Mouse (Mus musculus) thymus, postnatal 4 days (tissue): ENCODE results near the gene Mettl21a.
"Not testable (repeated sequence)": the region's sequence is repeated elsewhere in the genome, so short reads cannot be mapped to it uniquely, and the experiment has no call there.

Experiments used
- DNase-seq: peaks from one replicate; pipeline ENCODE4 v3.0.0; 2021

Mettl21a gene

DNA sequence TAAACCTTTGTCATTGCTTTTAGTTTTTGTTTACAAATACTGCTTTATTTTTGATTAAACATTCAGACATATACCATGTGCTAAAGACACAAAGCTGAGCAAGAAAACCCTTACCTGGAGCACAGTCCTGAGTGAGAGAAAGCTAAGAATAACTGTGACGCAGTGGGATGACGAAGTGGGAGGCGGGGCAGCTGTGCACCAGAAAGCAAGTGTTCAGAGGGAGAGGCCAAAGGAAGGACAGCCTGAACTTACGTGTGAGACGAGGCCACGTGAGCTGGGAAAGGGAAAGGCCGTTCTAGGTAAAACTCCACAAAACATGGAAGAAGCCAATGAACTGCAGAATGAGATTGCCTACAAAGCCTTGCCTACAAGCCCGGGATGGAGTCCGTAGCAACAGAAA, 7.1 kb downstream of the Mettl21a start:
- no peak for DNase-seq

DNA sequence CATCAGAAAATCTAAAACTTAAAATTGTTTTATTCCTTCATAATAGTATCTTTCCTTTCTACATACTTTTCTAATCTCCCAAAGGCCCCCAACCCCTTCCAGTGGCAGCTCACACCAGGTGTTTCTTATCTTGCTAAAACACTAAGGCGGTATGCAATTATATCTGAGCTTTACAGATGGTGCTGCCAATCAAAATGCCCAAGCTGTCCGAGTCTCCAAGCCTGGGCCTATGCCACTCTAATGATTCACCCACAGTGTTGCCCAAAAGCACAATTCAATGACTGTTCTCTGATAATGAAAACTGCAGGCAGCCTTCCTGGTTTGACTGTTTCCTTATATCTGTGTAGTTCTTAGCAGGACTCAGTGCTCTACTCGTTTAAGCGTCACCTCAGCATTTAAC, 7.9 kb downstream of the Mettl21a start:
- no peak for DNase-seq

DNA sequence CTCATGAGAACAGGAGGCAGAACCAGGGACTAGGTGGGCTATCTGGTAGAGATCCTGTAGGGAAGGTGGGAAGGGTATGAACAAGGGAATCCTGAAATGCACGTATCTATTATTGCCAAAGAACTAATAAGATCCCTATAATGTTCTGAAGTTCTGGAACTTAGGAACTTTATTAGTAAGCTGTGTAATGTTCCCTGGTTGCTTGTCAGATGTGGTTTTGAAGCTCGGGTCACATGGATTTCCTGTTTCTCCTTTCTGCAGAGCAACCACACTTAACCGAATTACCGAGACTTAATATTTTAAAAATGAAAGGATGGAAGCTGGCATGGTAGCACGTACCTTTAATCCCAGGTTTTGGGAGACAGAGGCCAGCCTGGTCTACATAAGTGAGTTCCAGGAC, 13.7 kb downstream of the Mettl21a start:
- no peak for DNase-seq

- no peak for DNase-seq
These were observed 15.7 kb downstream of the Mettl21a start for GRCm38 (mm10) chr1:64601242-64601842.

- no peak for DNase-seq
These were observed 16.5 kb downstream of the Mettl21a start for GRCm38 (mm10) chr1:64600413-64601077.

- no peak for DNase-seq
These were observed 18.1 kb downstream of the Mettl21a start for GRCm38 (mm10) chr1:64598926-64599325.

DNA sequence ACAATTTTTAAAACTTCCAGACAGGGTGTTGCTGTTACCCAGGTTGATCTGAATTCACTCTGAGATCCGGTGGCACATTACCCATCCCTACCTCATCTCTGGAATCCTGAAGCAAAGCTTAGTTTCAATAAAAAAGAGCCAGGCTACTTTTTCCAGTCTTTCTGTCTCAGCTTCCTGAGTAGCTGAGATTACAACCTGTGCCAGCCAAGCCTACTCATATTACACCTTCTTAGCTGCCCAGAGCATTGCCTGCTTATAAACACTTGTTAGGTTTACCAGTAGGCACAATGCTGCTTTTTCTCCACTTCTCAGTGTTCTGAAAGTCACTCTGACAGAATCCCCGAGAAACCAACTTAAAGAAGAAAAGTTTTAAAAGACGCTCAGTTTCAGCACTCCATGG, 38.2 kb downstream of the Mettl21a start:
- no peak for DNase-seq

GRCm38 (mm10) chr1:64577911-64578310, 39.1 kb downstream of the Mettl21a start:
- DNase-seq: not testable (repeated sequence)

GRCm38 (mm10) chr1:64576732-64577131, 40.3 kb downstream of the Mettl21a start:
- no peak for DNase-seq

- no peak for DNase-seq
These were observed 41.0 kb downstream of the Mettl21a start for GRCm38 (mm10) chr1:64576022-64576421.

DNA sequence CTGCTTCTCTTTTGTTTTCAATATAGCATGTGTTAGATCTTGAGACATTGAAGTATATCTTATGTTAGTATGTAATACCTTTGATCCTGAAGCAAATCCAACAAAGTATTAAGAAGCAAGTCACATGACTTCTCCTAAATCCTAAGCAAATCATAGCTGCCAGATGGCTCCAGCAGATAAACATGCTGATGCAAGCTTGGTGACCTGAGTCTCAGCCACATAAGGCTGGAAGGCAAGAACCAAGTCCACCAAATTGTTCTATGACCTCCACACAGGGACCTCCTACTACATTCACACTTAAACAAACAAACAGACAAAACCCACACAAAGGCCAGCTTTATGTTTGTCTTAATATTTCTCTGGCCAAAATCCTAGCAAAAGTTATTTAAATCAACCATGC, 48.8 kb downstream of the Mettl21a start:
- no peak for DNase-seq

DNA sequence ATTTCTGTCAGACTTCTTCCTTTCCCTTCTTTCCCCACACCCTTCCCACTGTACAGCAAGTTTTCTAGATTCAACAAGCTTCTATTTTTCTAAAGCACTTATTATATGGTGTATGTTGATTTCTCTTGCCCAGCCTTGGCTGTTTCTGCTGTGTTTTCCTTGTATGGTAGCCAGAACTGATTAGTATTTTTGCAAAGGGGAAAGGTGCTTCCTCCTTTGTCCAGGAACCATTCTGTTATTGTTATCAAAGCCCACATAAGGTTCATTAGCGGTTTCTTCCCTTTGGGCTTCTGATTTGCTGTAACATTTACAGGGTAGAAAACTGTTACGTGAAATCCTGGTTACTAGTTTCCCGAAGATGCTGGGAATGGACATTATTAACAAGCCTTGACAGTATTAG, 56.9 kb downstream of the Mettl21a start:
- no peak for DNase-seq
